Mouse (Mus musculus): ENCODE data around the gene Ppp1r1c.
A peak's percentile ranks its signal among the peaks of the same experiment; 100 is the strongest.

Gene Ppp1r1c

GRCm38 (mm10) chr2:79707575-79707974, at the start of gene Ppp1r1c:
Gene Ppp1r1c (plus strand): TSS chr2:79707780.
- no peak for DNase-seq

DNA sequence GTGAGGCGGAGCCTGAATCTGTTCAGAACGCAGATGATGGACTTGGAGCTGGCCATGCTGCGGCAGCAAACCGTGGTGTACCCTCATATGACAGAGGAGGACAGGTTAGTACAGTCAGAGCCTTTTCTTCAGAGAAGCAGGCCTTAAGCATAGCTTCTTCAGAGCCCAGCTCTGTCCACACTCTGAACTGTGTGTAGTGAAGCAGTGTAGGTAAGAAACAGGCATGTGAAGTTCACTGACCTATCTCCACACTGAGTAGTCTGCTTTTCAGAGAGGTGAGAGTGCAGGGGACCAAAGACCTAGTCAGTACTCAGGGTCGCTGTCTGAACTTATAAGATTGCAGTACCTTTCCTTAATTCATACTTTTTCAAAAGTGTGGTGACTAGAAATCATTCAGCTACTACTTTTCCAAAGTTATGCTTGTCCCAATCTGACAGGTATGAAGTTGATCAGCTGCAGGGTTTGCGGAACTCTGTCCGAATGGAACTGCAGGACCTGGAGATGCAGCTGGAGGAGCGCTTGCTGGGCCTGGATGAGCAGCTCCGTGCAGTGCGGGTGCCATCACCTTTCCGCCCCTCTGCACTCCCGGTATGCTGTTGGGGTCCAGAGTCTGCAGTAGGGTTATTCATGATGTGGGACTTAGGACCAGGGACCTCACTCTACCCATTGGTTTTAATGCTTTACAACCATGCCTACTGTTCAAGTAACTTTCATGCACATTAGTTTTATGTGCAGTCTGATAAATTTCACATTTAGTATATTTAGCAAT, 47.0 kb upstream of the Ppp1r1c start:
- no peak for DNase-seq

GRCm38 (mm10) chr2:79661486-79662104, 46.0 kb upstream of the Ppp1r1c start:
- no peak for DNase-seq

DNA sequence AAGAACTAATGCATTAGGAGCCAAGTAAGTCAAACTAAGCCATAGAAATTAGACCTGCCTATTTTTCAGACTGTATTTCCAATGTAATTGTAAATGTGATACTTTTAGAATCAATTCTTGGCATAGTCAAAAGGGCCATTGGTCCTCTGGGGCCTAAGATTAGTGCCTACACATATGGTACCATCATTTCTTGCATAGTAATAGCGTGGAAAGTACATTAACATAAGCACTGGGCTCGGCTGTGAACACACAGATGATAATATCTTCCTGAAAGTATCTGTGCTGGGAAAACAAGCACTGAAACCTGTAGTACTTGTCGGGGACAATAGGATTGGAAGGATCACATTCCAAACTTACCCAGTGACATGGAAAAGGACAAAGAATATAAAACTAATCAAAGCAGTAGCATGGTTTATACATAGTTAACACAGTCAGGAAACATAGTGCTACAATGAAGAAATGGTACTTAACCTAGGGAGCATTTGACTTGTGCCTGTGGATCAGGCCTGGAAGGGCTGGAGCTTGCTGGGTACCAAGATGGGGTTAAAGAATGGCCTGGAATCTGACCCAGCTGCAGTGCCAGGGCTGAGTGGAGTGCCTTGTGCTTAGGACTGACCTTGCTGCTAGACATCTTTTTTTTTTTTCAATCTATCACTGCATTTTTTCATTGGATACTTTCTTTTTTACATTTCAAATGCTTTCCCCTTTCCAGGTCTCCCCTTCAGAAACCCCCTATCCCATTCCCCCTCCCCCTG, 42.9 kb upstream of the Ppp1r1c start:
- DNase-seq, result no peak

GRCm38 (mm10) chr2:79665492-79665891, 42.1 kb upstream of the Ppp1r1c start:
- DNase-seq, result no peak

GRCm38 (mm10) chr2:79675266-79675665, 32.3 kb upstream of the Ppp1r1c start:
- DNase-seq, result no peak

DNA sequence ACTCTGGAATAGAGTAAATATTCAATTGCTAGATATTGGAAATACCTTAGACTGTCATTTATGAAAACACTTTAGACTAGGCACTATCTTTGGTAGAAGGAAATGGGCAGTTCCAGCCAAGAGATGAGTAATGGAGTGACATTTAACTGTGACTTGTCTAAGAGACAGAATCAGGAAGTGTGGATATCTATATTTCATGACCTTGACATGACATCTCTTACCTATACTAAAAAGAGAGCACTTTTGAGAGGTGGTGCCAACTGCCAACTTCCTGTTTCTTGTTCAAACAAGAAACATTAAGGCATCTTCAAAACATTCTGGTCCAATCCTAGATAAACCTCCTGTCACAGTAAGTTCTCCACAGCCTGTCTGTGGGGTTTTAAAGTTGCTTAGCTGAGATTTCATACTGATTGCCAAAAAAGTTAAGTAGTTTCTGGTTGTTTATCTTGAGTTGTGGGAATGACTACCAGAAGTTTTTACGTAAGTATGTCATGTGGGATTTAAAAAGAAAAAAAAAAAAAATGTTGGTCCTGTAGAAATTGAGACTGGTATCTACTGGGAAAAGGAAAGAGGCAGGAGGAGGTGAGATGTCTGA, 29.8 kb upstream of the Ppp1r1c start:
- DNase-seq, result no peak

DNA sequence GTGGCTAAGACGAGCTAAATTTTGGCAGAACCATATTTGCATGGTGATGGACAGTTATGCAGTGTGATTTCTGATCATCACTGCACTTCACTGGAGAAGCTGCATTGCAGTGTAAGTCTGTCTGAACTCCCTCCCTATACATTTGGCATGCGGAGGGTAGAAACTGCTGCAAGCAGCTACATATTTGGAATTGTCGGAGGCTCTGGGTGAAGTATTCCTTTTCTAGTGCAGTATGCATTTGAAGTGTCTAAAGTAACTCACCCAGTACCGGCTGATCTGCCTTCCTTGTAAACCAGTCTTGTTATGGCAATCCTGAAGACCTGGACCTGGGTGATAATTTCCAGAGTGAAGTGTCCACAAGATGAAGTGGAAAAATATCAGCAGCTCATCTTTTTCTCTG, 25.9 kb upstream of the Ppp1r1c start:
- no peak for DNase-seq

DNA sequence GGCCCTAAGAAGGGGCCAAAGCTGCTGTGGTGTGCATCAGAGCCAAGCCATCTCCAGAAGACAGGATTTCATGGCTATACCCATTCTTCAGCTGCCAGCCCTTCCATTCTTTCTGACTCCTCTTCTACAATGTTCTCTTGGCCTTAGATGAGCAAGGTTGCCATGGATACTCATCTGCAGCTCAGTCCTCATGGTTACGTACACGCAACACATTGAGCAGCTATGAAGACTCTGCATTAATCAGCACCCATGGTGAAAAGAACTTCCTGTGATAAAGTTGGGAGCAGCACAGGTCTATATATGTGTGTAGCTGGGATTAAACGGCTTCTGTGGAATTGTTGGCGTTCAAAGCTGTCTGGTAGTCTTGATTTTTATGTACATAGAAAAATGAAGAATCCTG, 24.3 kb upstream of the Ppp1r1c start:
- no peak for DNase-seq

- DNase-seq, result no peak
These were observed 16.7 kb upstream of the Ppp1r1c start for GRCm38 (mm10) chr2:79690838-79691237.

- no peak for DNase-seq
These were observed 12.4 kb upstream of the Ppp1r1c start for GRCm38 (mm10) chr2:79695190-79695589.

GRCm38 (mm10) chr2:79695939-79696338, 11.6 kb upstream of the Ppp1r1c start:
- peak; percentile 4 for DNase-seq

DNA sequence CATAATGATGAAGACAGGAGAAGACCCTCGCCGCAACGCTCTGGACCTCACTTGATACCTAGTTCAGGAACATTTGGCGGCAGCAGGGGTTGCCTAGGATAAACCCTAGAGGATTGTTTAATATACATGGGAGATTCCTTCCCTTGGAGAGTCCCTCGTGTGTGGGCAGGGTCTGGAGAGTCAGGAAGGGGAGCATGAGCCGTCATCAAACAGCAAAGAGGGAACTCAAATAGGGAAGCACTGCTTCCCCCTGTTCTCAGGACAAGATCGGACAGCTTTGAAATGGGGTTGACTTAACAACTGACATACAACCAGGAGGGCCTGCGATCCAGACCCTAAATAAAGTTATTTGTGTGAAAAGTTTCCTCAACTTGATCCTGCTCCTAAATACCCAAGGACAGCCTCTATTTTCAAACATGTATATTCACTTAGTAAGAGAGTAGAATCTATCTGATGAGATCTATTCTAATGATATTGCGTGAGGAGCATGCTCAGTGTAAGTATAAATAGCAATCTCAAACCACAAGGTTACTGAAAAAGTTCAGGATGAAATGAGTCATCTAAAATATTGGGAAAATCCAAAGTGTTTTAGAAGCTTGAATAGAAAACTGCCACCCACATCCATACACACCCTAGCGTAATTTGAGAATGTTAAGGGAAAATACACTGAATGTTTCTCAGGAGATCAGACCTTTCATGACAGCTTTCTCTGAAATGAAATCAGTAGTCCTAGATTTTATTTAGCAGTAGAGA, 10.9 kb upstream of the Ppp1r1c start:
- no peak for DNase-seq

DNA sequence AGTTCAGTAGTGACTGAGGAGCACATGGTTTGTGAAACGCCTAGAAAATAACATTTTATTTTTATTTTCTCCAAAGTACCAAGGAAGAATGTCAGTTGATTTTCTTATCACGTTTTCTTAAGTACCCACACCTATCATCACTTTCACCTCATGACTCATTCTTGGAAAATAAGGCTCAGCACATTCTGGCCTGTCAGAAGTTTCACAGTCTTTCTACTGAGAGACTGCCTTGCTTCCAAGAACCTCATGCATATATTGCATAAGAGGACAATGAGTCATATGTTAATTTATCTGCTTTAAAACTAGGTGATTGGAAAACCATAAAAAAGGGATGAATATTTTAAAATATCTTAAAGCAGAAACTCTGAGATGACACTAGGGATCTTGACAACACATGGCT, 9.4 kb upstream of the Ppp1r1c start:
- DNase-seq, result no peak

DNA sequence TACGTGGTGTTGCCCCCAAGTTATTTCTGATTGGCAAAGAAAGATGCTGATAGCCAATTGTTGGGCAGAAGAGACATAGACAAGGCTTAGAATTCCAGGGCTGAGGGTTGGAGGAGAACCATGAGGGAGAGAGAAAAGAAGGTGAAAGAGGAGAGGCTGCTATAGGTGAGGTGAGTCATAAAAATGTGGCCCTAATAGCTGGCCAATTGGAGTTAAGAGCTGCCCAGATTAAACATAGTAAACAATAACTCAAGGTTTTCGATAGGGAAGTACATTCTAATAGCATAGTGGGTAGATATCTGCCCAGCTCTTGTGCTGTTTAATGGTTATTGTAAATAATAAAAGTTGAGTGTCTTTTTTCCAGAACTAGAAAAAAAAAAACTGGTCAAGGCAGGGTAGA, 2.8 kb upstream of the Ppp1r1c start:
- DNase-seq, result no peak

DNA sequence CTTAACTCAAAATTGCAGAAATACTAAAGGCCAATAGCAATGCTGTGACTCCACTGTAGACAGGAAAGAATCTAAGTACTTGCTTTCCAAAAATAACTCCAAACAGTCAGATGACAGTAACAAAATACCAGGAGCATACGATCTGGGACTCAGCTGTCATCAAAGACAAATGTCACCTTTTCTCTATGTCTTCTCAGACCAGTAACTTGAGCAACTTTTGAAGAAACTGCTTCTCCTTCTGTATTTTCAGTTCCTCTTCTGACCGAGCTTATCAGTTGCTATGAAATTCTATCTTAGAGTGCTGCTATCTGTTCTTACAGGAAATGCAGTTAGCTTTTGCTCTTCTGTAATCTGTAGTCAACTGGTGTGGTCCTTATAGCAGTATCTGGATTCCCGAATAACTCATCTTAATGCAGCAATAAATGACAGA, 6.1 kb downstream of the Ppp1r1c start:
- no peak for DNase-seq

DNA sequence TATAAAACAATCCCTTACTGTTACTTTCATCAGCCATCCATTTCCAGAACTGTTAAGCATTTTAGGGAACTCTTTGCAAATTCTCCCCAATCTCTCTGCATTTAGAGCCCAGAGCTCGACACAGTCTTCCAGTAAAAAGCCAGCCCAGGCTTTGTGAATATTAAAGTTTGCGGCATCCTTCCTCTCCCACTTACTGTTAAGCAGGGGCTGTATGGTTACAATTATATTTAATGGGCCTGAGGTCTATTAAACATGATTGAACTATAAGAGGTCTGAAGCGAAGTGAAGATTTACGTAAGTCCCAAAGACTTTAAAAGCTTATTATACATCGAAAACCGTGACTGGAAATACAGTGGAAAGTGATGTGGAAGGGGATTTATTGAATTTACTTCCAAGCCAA, 7.2 kb downstream of the Ppp1r1c start:
- DNase-seq, result no peak

DNA sequence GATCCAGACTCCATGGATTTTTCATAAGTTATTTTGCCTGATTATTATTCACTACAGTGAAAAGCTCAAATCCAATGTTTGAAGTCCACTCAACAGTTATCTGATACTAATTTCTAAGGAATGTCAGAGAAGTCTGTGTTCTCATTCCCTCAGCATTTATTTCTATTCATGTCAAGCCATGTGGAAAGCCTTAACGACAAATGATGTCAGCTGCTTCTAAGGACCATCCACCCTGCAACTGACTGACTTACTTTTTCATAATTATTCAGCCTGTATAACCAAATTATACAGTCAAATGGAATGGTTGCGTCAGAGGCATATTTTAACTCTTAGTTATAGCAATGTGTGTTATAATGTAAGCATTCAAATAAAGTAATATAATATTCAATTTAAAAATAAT, 8.3 kb downstream of the Ppp1r1c start:
- DNase-seq, result no peak

GRCm38 (mm10) chr2:79717846-79718245, 10.3 kb downstream of the Ppp1r1c start:
- DNase-seq, result no peak

DNA sequence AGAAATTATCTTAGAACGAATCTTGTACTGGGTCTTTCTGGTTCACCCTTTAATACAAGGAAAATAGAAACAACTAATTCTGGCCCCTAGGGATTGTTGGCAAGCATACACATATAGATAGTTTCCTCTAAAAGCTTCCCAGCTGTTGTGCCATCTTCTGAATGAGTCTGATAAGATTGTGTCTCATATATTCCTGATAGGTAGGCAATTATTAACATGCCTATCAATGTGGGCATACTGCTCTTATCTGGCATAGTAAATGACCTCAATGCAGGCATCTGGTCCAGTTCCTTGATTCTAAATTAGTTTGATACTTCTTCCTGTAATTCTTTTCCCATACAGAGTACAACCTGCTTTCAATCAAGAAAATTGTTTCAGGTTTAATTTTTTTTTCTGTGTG, 14.8 kb downstream of the Ppp1r1c start:
- no peak for DNase-seq

DNA sequence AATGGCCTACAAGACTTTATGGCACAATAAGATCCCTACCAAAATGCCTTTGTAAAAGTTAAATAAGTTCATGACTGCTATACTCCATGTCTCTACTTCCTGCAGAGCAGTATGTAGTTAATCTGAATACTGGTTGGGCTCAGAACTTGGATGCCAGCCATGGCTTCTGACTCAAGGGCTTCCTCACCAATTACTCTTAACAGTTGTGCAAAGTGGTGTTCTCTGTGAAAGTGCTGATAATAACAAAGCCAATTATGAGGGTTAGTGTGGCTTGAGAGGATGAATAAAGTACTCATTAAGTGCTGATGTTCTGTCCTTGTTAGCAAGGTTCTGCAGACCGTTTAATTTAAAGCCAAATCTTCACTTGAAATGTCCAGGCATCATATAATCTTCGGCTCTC, 31.4 kb downstream of the Ppp1r1c start:
- DNase-seq, result peak; percentile 49

DNA sequence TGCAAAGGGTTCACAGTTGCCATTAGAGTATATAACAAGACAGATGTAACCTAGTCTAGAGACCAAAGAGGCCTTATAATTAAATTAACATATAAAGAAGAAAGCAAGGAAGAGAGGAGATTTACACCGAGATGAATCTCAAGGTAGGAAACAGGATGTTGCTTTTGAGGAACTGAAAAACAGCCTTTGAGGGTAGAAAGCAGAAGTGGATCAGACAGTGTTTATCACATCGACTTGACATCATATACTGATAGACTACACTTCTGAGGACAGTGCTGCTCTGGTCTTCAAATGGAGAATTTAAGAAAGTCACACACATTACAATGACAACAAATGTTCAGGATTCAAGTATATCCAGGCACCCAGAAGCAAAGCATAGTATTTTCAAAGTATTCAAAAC, 34.4 kb downstream of the Ppp1r1c start:
- no peak for DNase-seq

GRCm38 (mm10) chr2:79744164-79744563, 36.6 kb downstream of the Ppp1r1c start:
- no peak for DNase-seq

Measured in lung, postnatal 10 days (tissue).